In the genomic region with DNA sequence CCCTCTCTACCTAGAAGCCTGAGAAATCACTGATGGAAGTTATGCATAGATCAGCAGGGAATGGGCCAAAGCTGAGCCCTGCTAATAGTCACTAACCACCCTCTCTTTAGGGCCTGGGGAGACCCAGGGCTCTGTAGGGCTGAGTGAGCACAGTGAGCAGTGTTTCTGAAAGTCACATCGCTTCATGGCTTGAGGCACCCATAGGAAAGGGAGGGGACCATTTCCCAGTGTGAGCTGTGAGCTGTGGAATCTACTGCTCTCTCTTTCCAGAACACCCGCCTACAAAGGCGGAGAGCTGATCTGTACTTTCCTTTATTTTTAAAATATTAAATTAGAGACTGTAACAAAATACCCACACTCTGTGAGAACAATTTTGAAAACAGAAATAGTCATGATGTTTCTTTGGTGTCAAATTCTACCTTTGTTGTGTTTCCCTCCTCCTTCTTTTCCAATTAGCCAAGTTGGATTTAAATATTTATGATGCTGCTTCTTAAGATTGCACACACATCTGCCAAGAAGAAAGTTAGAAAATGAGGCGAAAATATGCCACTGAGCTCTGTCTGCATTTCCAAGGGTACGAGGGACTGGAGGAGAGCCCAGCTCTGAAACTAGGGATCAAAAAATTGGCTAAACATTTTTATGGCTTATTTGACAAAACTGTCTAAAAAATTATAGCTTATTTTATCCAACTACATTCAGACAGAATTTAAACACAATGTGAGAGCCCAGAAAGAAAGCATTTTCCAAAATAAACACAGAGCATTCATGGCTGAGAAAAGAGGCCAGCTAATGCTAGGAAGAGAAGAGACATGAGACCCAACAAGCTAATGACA, we compare ENCODE assay signal across 9 mouse cellular contexts.
DNase-seq lines count a peak whose midpoint lies in the region; ATAC-seq and TF ChIP-seq lines count a peak whose summit lies in the region.
"Had no signal": no experiment of that assay in that cellular context is flagged by ENCODE, and none has a peak within 500 bp of the region (broad histone marks: within the 10 kb centered on the region; RNA-seq: fewer than 3 reads in every experiment).

No protein-coding gene starts in this region.

- WGBS in heart, embryonic 10.5 days: 82% methylated on average over 5 of the region's 5 CpGs
- WGBS in midbrain, embryonic 14.5 days: 69% methylated on average over 5 of the region's 5 CpGs
- 76% methylated on average over 5 of the region's 5 CpGs for WGBS in midbrain, embryonic 11.5 days
- WGBS in intestine, embryonic 15.5 days: 53% methylated on average over 5 of the region's 5 CpGs
- 46% methylated on average over 5 of the region's 5 CpGs for WGBS in stomach, postnatal 0 days

- no peaks in the 10 kb centered on the region for H3K36me3 ChIP-seq in heart, embryonic 10.5 days
- no peaks in the 10 kb centered on the region for H3K36me3 ChIP-seq in midbrain, embryonic 14.5 days (ENCODE audit: control insufficient read depth, insufficient read depth, low read length)
- H3K36me3 ChIP-seq in midbrain, embryonic 11.5 days (ENCODE audit: control insufficient read depth, insufficient read depth, low read length): no peaks in the 10 kb centered on the region
- H3K36me3 ChIP-seq in intestine, embryonic 15.5 days: no peaks in the 10 kb centered on the region
- no peaks in the 10 kb centered on the region for H3K36me3 ChIP-seq in stomach, postnatal 0 days (ENCODE audit: control insufficient read depth, insufficient read depth, low read length)

- no peak for TF ChIP-seq CTCF in stomach, postnatal 0 days (IDR thresholded peaks at IDR 0.05; ENCODE audit: low read depth)

- H3K27me3 ChIP-seq in heart, embryonic 10.5 days (ENCODE audit: insufficient read depth, poor library complexity, severe bottlenecking): no peaks in the 10 kb centered on the region
- H3K27me3 ChIP-seq in midbrain, embryonic 14.5 days (ENCODE audit: control insufficient read depth, insufficient read depth, low read length): no peaks in the 10 kb centered on the region
- H3K27me3 ChIP-seq in midbrain, embryonic 11.5 days (ENCODE audit: control insufficient read depth, insufficient read depth, low read length): no peaks in the 10 kb centered on the region
- H3K27me3 ChIP-seq in intestine, embryonic 15.5 days (replicated peaks): no peaks in the 10 kb centered on the region
- H3K27me3 ChIP-seq in stomach, postnatal 0 days (ENCODE audit: control insufficient read depth, insufficient read depth, low read length): no peaks in the 10 kb centered on the region

- no peak for ATAC-seq in midbrain, embryonic 14.5 days (ENCODE audit: low FRiP score, low TSS enrichment)
- ATAC-seq in midbrain, embryonic 11.5 days (ENCODE audit: low FRiP score): no peak
- ATAC-seq in intestine, embryonic 15.5 days: peak; percentile 43; the same call in 1 of the 2 replicates
- no peak for ATAC-seq in stomach, postnatal 0 days (ENCODE audit: low FRiP score, low TSS enrichment)
- no peak for ATAC-seq in erythroblast, adult 5-6 weeks (replicated peaks; ENCODE audit: low FRiP score, poor library complexity, severe bottlenecking)

- H3K4me3 ChIP-seq in heart, embryonic 10.5 days: no peak overlapping the region
- no peak overlapping the region for H3K4me3 ChIP-seq in midbrain, embryonic 14.5 days (replicated peaks; ENCODE audit: low read depth, low read length)
- H3K4me3 ChIP-seq in midbrain, embryonic 11.5 days (ENCODE audit: low read depth, low read length): no peak overlapping the region
- H3K4me3 ChIP-seq in intestine, embryonic 15.5 days (replicated peaks): no peak overlapping the region
- H3K4me3 ChIP-seq in stomach, postnatal 0 days (ENCODE audit: low read depth, low read length): no peak overlapping the region

- no peaks in the 10 kb centered on the region for H3K9me3 ChIP-seq in heart, embryonic 10.5 days
- H3K9me3 ChIP-seq in midbrain, embryonic 14.5 days (ENCODE audit: control insufficient read depth, low read length): no peaks in the 10 kb centered on the region
- H3K9me3 ChIP-seq in midbrain, embryonic 11.5 days (ENCODE audit: control insufficient read depth, low read length): no peaks in the 10 kb centered on the region
- H3K9me3 ChIP-seq in intestine, embryonic 15.5 days: no peaks in the 10 kb centered on the region
- no peaks in the 10 kb centered on the region for H3K9me3 ChIP-seq in stomach, postnatal 0 days (ENCODE audit: control insufficient read depth, low read length)

- H3K4me2 ChIP-seq in midbrain, embryonic 14.5 days (ENCODE audit: low read length): no peak overlapping the region
- no peak overlapping the region for H3K4me2 ChIP-seq in midbrain, embryonic 11.5 days
- H3K4me2 ChIP-seq in intestine, embryonic 15.5 days (replicated peaks): no peak overlapping the region
- no peak overlapping the region for H3K4me2 ChIP-seq in stomach, postnatal 0 days (replicated peaks; ENCODE audit: low read depth)

- no peak for DNase-seq in heart, embryonic 10.5 days (ENCODE audit: low spot score)
- DNase-seq in heart, postnatal 36 days: no peak
- no peak for DNase-seq in midbrain, embryonic 14.5 days
- no peak for DNase-seq in midbrain, embryonic 11.5 days (ENCODE audit: low spot score, missing footprints)
- no peak for DNase-seq in stomach, postnatal 0 days (ENCODE audit: low spot score)
- DNase-seq in c-Kit-positive CD71-positive TER-119-positive erythroid progenitor cells, embryonic 14.5 days (ENCODE audit: low spot score): no peak
- DNase-seq: thymus, adult 18-20 months had no signal

- intact Hi-C loops in heart, postnatal 36 days (cut with DNase I): no loop called here

- H3K27ac ChIP-seq in heart, embryonic 10.5 days: peak overlapping the region; percentile 74
- peak overlapping the region; percentile 45; the same call in 1 of the 2 replicates for H3K27ac ChIP-seq in midbrain, embryonic 14.5 days (replicated peaks; ENCODE audit: low read depth, low read length)
- no peak overlapping the region for H3K27ac ChIP-seq in midbrain, embryonic 11.5 days (ENCODE audit: low read depth, low read length)
- H3K27ac ChIP-seq in intestine, embryonic 15.5 days: peak overlapping the region; percentile 76
- peak overlapping the region; percentile 3; the same call in 1 of the 2 replicates for H3K27ac ChIP-seq in stomach, postnatal 0 days (replicated peaks)

- H3K9ac ChIP-seq in midbrain, embryonic 14.5 days (replicated peaks; ENCODE audit: low read length): no peak overlapping the region
- H3K9ac ChIP-seq in midbrain, embryonic 11.5 days (ENCODE audit: low read length): no peak overlapping the region
- no peak overlapping the region for H3K9ac ChIP-seq in intestine, embryonic 15.5 days
- no peak overlapping the region for H3K9ac ChIP-seq in stomach, postnatal 0 days (ENCODE audit: low read length)

- H3K4me1 ChIP-seq in heart, embryonic 10.5 days: peaks cover 17% of the 10 kb centered on the region; the same call in 1 of the 2 replicates
- no peaks in the 10 kb centered on the region for H3K4me1 ChIP-seq in midbrain, embryonic 14.5 days (ENCODE audit: control insufficient read depth, insufficient read depth, low read length)
- H3K4me1 ChIP-seq in midbrain, embryonic 11.5 days (ENCODE audit: control insufficient read depth, insufficient read depth, low read length): no peaks in the 10 kb centered on the region
- 0 out of 2 replicates have a peak, but pooled peaks cover 5% of the 10 kb centered on the region for H3K4me1 ChIP-seq in intestine, embryonic 15.5 days (replicated peaks)
- no peaks in the 10 kb centered on the region for H3K4me1 ChIP-seq in stomach, postnatal 0 days (replicated peaks; ENCODE audit: control insufficient read depth, insufficient read depth)

- TF ChIP-seq EP300 in stomach, postnatal 0 days (optimal IDR thresholded peaks at IDR 0.05): no peak
